In the genomic region with DNA sequence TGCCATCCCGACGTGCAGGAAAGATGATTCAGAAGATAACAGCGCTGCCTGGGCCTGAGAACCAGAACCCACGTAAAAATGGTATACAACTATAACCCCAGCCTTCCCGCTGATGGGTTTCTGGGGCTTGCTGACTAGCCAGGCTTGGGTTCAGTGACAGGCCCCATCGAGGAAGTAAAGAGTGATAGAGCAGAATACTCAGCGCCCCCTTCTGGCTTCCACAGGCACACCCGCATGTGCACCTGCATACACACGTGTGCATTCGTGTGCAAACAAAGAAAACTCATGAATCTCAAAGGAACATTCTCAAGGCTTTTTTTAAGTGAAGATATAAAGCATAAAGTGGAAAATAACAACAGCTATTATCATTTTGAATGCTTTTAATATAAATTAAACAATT, we compare ENCODE assay signal across 10 mouse cellular contexts. TPM values are rescaled to one million over a fixed set of nuclear protein-coding genes. Genes with fewer than 3 reads are reported as not detected.
DNase-seq lines count a peak whose midpoint lies in the region; TF ChIP-seq lines count a peak whose summit lies in the region.
"Had no signal": no experiment of that assay in that cellular context is flagged by ENCODE, and none has a peak within 500 bp of the region (broad histone marks: within the 10 kb centered on the region; RNA-seq: fewer than 3 reads in every experiment).

No protein-coding gene starts in this region.

- no peak overlapping the region for H3K4me3 ChIP-seq in spleen, adult 2 months (ENCODE audit: extremely low read depth, insufficient read depth, insufficient read length)
- H3K4me3 ChIP-seq: myocyte had no signal

- no peaks in the 10 kb centered on the region for H3K27me3 ChIP-seq in spleen, adult 2 months (ENCODE audit: control insufficient read depth, insufficient read depth, low read length)

- H3K27ac ChIP-seq in spleen, adult 2 months (ENCODE audit: insufficient read depth, low read length), result no peak overlapping the region

- no peaks in the 10 kb centered on the region for H3K36me3 ChIP-seq in spleen, adult 2 months (ENCODE audit: control insufficient read depth, insufficient read depth, low read length)

- TF ChIP-seq POLR2A in spleen, adult 2 months (IDR thresholded peaks at IDR 0.05; ENCODE audit: low read depth, low read length), result no peak

- peak; percentile 15 to 34 for DNase-seq in spleen, adult 2 months (ENCODE audit: low read depth in 1 of 2, low spot score in 2 of 2)
- no peak for DNase-seq in spleen, postnatal 4 days (ENCODE audit: low spot score in 2 of 2)
- peak; percentile 74 for DNase-seq in T-cell, adult 2 months (ENCODE audit: low spot score)
- DNase-seq in lung, postnatal 14 days, result peak; percentile 13
- no peak for DNase-seq in frontal cortex, postnatal 14 days (ENCODE audit: low spot score in 2 of 2)
- no peak for DNase-seq in heart, postnatal 10 days
- no peak for DNase-seq in layer of hippocampus, postnatal 10 days (ENCODE audit: low spot score in 2 of 2)
- DNase-seq: heart, postnatal 4 days had no signal

- TF ChIP-seq CTCF in spleen, adult 2 months (IDR thresholded peaks at IDR 0.05; ENCODE audit: extremely low read depth, insufficient read depth, insufficient read length, insufficient replicate concordance), result peak; percentile 39; the same call in 1 of the 2 replicates

- intact Hi-C loops in heart, postnatal 10 days (cut with DNase I), result no loop called here

- 30% methylated on average over 10 of the region's 10 CpGs for WGBS in spleen, adult 2 months

- peaks cover 4% of the 10 kb centered on the region; the same call in 1 of the 2 replicates for H3K4me1 ChIP-seq in spleen, adult 2 months (ENCODE audit: control insufficient read depth, insufficient read depth, insufficient read length)

RNA-seq across cellular contexts. Expression of a gene that starts 1.5 kb away (rescaled TPM):
- 0.11 and 0.26 TPM in 2 replicates for polyA plus RNA-seq in spleen, adult 2 months (2012; rRNA removed)
- total RNA-seq in heart, postnatal 10 days (2021), result not detected
- total RNA-seq in layer of hippocampus, postnatal 10 days (2021), result not detected
- total RNA-seq: left cerebral cortex, postnatal 14 days had no signal

RNA-seq across cellular contexts. Expression of a gene that starts 2.1 kb away (rescaled TPM):
- 0.04 and 0.18 TPM in 2 replicates for polyA plus RNA-seq in spleen, adult 2 months (2012; rRNA removed)
- total RNA-seq in heart, postnatal 10 days (2021), result not detected
- total RNA-seq in layer of hippocampus, postnatal 10 days (2021), result not detected
- total RNA-seq: heart, postnatal 4 days; left cerebral cortex, postnatal 14 days had no signal
- polyA plus RNA-seq: myocyte had no signal

RNA-seq across cellular contexts. Expression of a gene that starts 58.8 kb away (rescaled TPM):
- not detected in 2 replicates for polyA plus RNA-seq in spleen, adult 2 months (2012; rRNA removed)
- not detected for total RNA-seq in heart, postnatal 10 days (2021)
- 1 to 10 TPM; 1.9 to 2.2 TPM for total RNA-seq in layer of hippocampus, postnatal 10 days (2021)
- total RNA-seq: heart, postnatal 4 days had no signal
- polyA plus RNA-seq: myocyte had no signal

Comparison
In these comparisons a context has a peak if more than half of its experiments do, and no peak if none do; other contexts are left out.
1. DNase-seq: peak in spleen, adult 2 months (2 of 2), T-cell, adult 2 months (single experiment) and lung, postnatal 14 days (single experiment); none in spleen, postnatal 4 days (0 of 2), frontal cortex, postnatal 14 days (0 of 2), heart, postnatal 10 days (0 of 2) and layer of hippocampus, postnatal 10 days (0 of 2).